Mouse (Mus musculus) bone marrow, adult 2 months (tissue): ENCODE results near the gene Spry2.

Experiments used
- CTCF ChIP-seq: fragments of 200-500 bp; IDR thresholded peaks from 2 replicates; pipeline ENCODE4 v1.5.1; 2011; ENCODE audit warnings: low read length, control low read depth; ENCODE audit not compliant: control insufficient read depth, insufficient read depth
- POLR2A ChIP-seq: fragments of 200-500 bp; IDR thresholded peaks from 2 replicates; pipeline ENCODE4 v1.6.1; 2011; ENCODE audit warnings: low read depth, mild to moderate bottlenecking, control low read depth, low read length, borderline replicate concordance; ENCODE audit not compliant: control insufficient read depth

DNA sequence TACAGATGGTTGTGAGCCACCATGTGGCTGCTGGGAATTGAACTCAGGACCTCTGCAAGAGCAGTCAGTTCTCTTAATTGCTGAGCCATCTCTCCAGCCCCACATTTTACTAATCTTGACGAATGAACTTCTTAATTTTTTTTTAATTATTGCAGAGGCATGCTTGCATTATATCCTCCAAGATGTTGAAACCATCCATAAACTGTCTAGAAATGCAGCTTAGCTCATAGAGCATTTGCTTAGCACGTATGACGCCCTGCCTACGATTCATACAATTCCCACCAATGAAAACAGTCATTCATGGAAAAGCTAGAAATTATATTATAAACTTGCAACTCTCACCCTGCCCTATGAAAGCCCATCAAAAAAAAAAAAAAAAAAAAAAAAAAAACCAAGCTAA is 8.9 kb upstream of the Spry2 start:
- TF ChIP-seq CTCF (no peak), POLR2A (no peak)
